Mouse (Mus musculus): Measurements from ENCODE around the gene Nkx2-9. TPM values are rescaled to one million over a fixed set of nuclear protein-coding genes. Genes with fewer than 3 reads are reported as not detected.

The Nkx2-9 gene
- 3.3 and 3.8 TPM in 2 replicates for total RNA-seq (2012; rRNA removed)

GRCm38 (mm10) chr12:56612761-56613437 is at the start of gene Nkx2-9:
Gene Nkx2-9 (minus strand): TSS chr12:56613284.
- Histone ChIP-seq H3K9me3 (ENCODE audit: control insufficient read depth, insufficient read depth, low read depth, low read length) (no peaks in the 10 kb centered on the region), H3K9ac (ENCODE audit: insufficient read depth, low read depth, low read length, poor library complexity, severe bottlenecking) (peak within 1 kb of the TSS; percentile 41; the same call in 1 of the 2 replicates), H3K36me3 (ENCODE audit: control insufficient read depth, insufficient read depth, low read length, poor library complexity, severe bottlenecking) (no peaks in the 10 kb centered on the region), H3K4me1 (ENCODE audit: control insufficient read depth in 2 of 2, insufficient read depth in 2 of 2, low read length in 2 of 2, poor library complexity in 1 of 2) (peaks cover 0 to 5% of the 10 kb centered on the region in 2 experiments; a peak in 1 of 4 replicates), H3K27ac (ENCODE audit: insufficient read depth, low read depth, low read length, poor library complexity, severe bottlenecking) (no peak within 1 kb of the TSS), H3K4me3 (ENCODE audit: insufficient read depth in 1 of 2, low read depth in 1 of 2, low read length in 2 of 2, poor library complexity in 1 of 2, severe bottlenecking in 1 of 2) (peak within 1 kb of the TSS; percentile 48 to 60)
- in situ Hi-C loops (cut with MboI; ENCODE audit: low sequenced_read_pairs in 2 of 2, unreplicated experiment in 2 of 2), result loop anchor here (5.0 to 10.0 kb wide), 5 partner anchors 76 to 932 kb away; partner anchors contain the start of genes Nkx2-1 (in 2 of the 2), Foxa1 (in 1 of the 2) and Pax9 (in 1 of the 2)
- DNase-seq (ENCODE audit: low read depth, low spot score), result no peak
- no peak for TF ChIP-seq MAFK (IDR thresholded peaks at IDR 0.05; ENCODE audit: insufficient read depth, low read depth, low read length)
- TF ChIP-seq CHD2 (IDR thresholded peaks at IDR 0.05; ENCODE audit: low read depth, low read length), result no peak
- no peak for TF ChIP-seq ZNF384 (IDR thresholded peaks at IDR 0.05; ENCODE audit: low read depth, low read length)

GRCm38 (mm10) chr12:56637181-56637566 is 24.1 kb upstream of the Nkx2-9 start:
- Histone ChIP-seq H3K27ac (ENCODE audit: insufficient read depth, low read depth, low read length, poor library complexity, severe bottlenecking) (no peak overlapping the region), H3K4me3 (ENCODE audit: insufficient read depth in 1 of 2, low read depth in 1 of 2, low read length in 2 of 2, poor library complexity in 1 of 2, severe bottlenecking in 1 of 2) (peak overlapping the region in 1 of 2 experiments; percentile 5; a peak in 1 of 4 replicates), H3K9ac (ENCODE audit: insufficient read depth, low read depth, low read length, poor library complexity, severe bottlenecking) (no peak overlapping the region), H3K4me1 (ENCODE audit: control insufficient read depth in 2 of 2, insufficient read depth in 2 of 2, low read length in 2 of 2, poor library complexity in 1 of 2) (no peaks in the 10 kb centered on the region), H3K36me3 (ENCODE audit: control insufficient read depth, insufficient read depth, low read length, poor library complexity, severe bottlenecking) (no peaks in the 10 kb centered on the region), H3K9me3 (ENCODE audit: control insufficient read depth, insufficient read depth, low read depth, low read length) (no peaks in the 10 kb centered on the region)
- TF ChIP-seq HCFC1 (IDR thresholded peaks at IDR 0.05; ENCODE audit: borderline replicate concordance, insufficient read depth, low read length), result no peak
- TF ChIP-seq ZC3H11A (IDR thresholded peaks at IDR 0.05; ENCODE audit: borderline replicate concordance, low read depth, low read length), result no peak
- no peak for TF ChIP-seq ZNF384 (IDR thresholded peaks at IDR 0.05; ENCODE audit: low read depth, low read length)
- TF ChIP-seq MAFK (IDR thresholded peaks at IDR 0.05; ENCODE audit: insufficient read depth, low read depth, low read length), result no peak
- no peak for DNase-seq (ENCODE audit: low read depth, low spot score)
- in situ Hi-C loops (cut with MboI; ENCODE audit: low sequenced_read_pairs in 2 of 2, unreplicated experiment in 2 of 2), result loop anchor here in 1 of 2 experiments (25.0 kb wide), 2 partner anchors 575 to 750 kb away; no protein-coding TSS in a partner anchor

- Histone ChIP-seq H3K4me3 (ENCODE audit: insufficient read depth in 1 of 2, low read depth in 1 of 2, low read length in 2 of 2, poor library complexity in 1 of 2, severe bottlenecking in 1 of 2) (peak overlapping the region in 1 of 2 experiments; percentile 5; a peak in 1 of 4 replicates), H3K27ac (ENCODE audit: insufficient read depth, low read depth, low read length, poor library complexity, severe bottlenecking) (no peak overlapping the region), H3K9ac (ENCODE audit: insufficient read depth, low read depth, low read length, poor library complexity, severe bottlenecking) (no peak overlapping the region), H3K9me3 (ENCODE audit: control insufficient read depth, insufficient read depth, low read depth, low read length) (no peaks in the 10 kb centered on the region), H3K4me1 (ENCODE audit: control insufficient read depth in 2 of 2, insufficient read depth in 2 of 2, low read length in 2 of 2, poor library complexity in 1 of 2) (no peaks in the 10 kb centered on the region), H3K36me3 (ENCODE audit: control insufficient read depth, insufficient read depth, low read length, poor library complexity, severe bottlenecking) (no peaks in the 10 kb centered on the region)
- in situ Hi-C loops (cut with MboI; ENCODE audit: low sequenced_read_pairs in 2 of 2, unreplicated experiment in 2 of 2), result loop anchor here in 1 of 2 experiments (25.0 kb wide), 2 partner anchors 574 to 749 kb away; no protein-coding TSS in a partner anchor
- TF ChIP-seq ZC3H11A (IDR thresholded peaks at IDR 0.05; ENCODE audit: borderline replicate concordance, low read depth, low read length) (peak; percentile 73; the same call in 1 of the 2 replicates), HCFC1 (IDR thresholded peaks at IDR 0.05; ENCODE audit: borderline replicate concordance, insufficient read depth, low read length) (no peak)
- DNase-seq (ENCODE audit: low read depth, low spot score), result no peak
Measured at GRCm38 (mm10) chr12:56636534-56637180, 23.6 kb upstream of the Nkx2-9 start.

- no peak for DNase-seq (ENCODE audit: low read depth, low spot score)
- no peak for TF ChIP-seq MAFK (IDR thresholded peaks at IDR 0.05; ENCODE audit: insufficient read depth, low read depth, low read length)
- no peak for TF ChIP-seq CHD2 (IDR thresholded peaks at IDR 0.05; ENCODE audit: low read depth, low read length)
- TF ChIP-seq ZC3H11A (IDR thresholded peaks at IDR 0.05; ENCODE audit: borderline replicate concordance, low read depth, low read length), result no peak
- TF ChIP-seq HCFC1 (IDR thresholded peaks at IDR 0.05; ENCODE audit: borderline replicate concordance, insufficient read depth, low read length), result no peak
- no peak for TF ChIP-seq ZNF384 (IDR thresholded peaks at IDR 0.05; ENCODE audit: low read depth, low read length)
- in situ Hi-C loops (cut with MboI; ENCODE audit: low sequenced_read_pairs in 2 of 2, unreplicated experiment in 2 of 2), result loop anchor here in 1 of 2 experiments (10.0 kb wide), 2 partner anchors 79 to 929 kb away; partner anchors contain the start of genes Foxa1 and Pax9
- Histone ChIP-seq H3K4me3 (ENCODE audit: insufficient read depth in 1 of 2, low read depth in 1 of 2, low read length in 2 of 2, poor library complexity in 1 of 2, severe bottlenecking in 1 of 2) (no peak overlapping the region), H3K36me3 (ENCODE audit: control insufficient read depth, insufficient read depth, low read length, poor library complexity, severe bottlenecking) (no peaks in the 10 kb centered on the region), H3K9ac (ENCODE audit: insufficient read depth, low read depth, low read length, poor library complexity, severe bottlenecking) (no peak overlapping the region), H3K4me1 (ENCODE audit: control insufficient read depth in 2 of 2, insufficient read depth in 2 of 2, low read length in 2 of 2, poor library complexity in 1 of 2) (peaks cover 0 to 5% of the 10 kb centered on the region in 2 experiments; a peak in 1 of 4 replicates), H3K27ac (ENCODE audit: insufficient read depth, low read depth, low read length, poor library complexity, severe bottlenecking) (no peak overlapping the region), H3K9me3 (ENCODE audit: control insufficient read depth, insufficient read depth, low read depth, low read length) (no peaks in the 10 kb centered on the region)
Measured at GRCm38 (mm10) chr12:56616088-56616487, 3.0 kb upstream of the Nkx2-9 start.

Data from ES-E14 (cell line).